Mouse (Mus musculus): ENCODE data around the gene Uqcrc1.

- TF ChIP-seq CTCF (IDR thresholded peaks at IDR 0.05; ENCODE audit: low read depth) (no peak), EP300 (IDR thresholded peaks at IDR 0.05; ENCODE audit: low read depth) (no peak)
Observed at GRCm38 (mm10) chr9:108912308-108912707, 24.1 kb upstream of the Uqcrc1 start.
